Mouse (Mus musculus): ENCODE data around the gene Ush2a.

Gene Ush2a

GRCm38 (mm10) chr1:188878531-188879055 is 616.8 kb downstream of the Ush2a start:
- no peak for DNase-seq (ENCODE audit: low read depth, low spot score)

GRCm38 (mm10) chr1:188896906-188897551 is 635.2 kb downstream of the Ush2a start:
- DNase-seq (ENCODE audit: low read depth, low spot score): no peak

GRCm38 (mm10) chr1:188904091-188904490 is 642.3 kb downstream of the Ush2a start:
- peak; percentile 59 for DNase-seq (ENCODE audit: low read depth, low spot score)

GRCm38 (mm10) chr1:188906175-188906574 is 644.4 kb downstream of the Ush2a start:
- no peak for DNase-seq (ENCODE audit: low read depth, low spot score)

GRCm38 (mm10) chr1:188910656-188911055 is 648.8 kb downstream of the Ush2a start:
- DNase-seq (ENCODE audit: low read depth, low spot score): no peak

- no peak for DNase-seq (ENCODE audit: low read depth, low spot score)
Observed at GRCm38 (mm10) chr1:188919946-188920345, 658.1 kb downstream of the Ush2a start.

GRCm38 (mm10) chr1:188937246-188937780 is 675.5 kb downstream of the Ush2a start:
- DNase-seq (ENCODE audit: low read depth, low spot score): no peak

- DNase-seq (ENCODE audit: low read depth, low spot score): no peak
Observed at GRCm38 (mm10) chr1:188945326-188945725, 683.5 kb downstream of the Ush2a start.

GRCm38 (mm10) chr1:188946849-188947248 is 685.0 kb downstream of the Ush2a start:
- DNase-seq (ENCODE audit: low read depth, low spot score): no peak

- DNase-seq (ENCODE audit: low read depth, low spot score): no peak
Observed at GRCm38 (mm10) chr1:188947794-188948193, 686.0 kb downstream of the Ush2a start.

GRCm38 (mm10) chr1:188948276-188948675 is 686.5 kb downstream of the Ush2a start:
- DNase-seq (ENCODE audit: low read depth, low spot score): no peak

GRCm38 (mm10) chr1:188951091-188951490 is 689.3 kb downstream of the Ush2a start:
- no peak for DNase-seq (ENCODE audit: low read depth, low spot score)

GRCm38 (mm10) chr1:188952501-188952900 is 690.7 kb downstream of the Ush2a start:
- no peak for DNase-seq (ENCODE audit: low read depth, low spot score)

GRCm38 (mm10) chr1:188973078-188973477 is 711.3 kb downstream of the Ush2a start:
- no peak for DNase-seq (ENCODE audit: low read depth, low spot score)

- DNase-seq (ENCODE audit: low read depth, low spot score): no peak
Observed at GRCm38 (mm10) chr1:188973926-188974325, 712.1 kb downstream of the Ush2a start.

GRCm38 (mm10) chr1:188980050-188980449 is 718.2 kb downstream of the Ush2a start:
- DNase-seq (ENCODE audit: low read depth, low spot score): no peak

- no peak for DNase-seq (ENCODE audit: low read depth, low spot score)
Observed at GRCm38 (mm10) chr1:188993218-188993617, 731.4 kb downstream of the Ush2a start.

- DNase-seq (ENCODE audit: low read depth, low spot score): no peak
Observed at GRCm38 (mm10) chr1:188997921-188998320, 736.1 kb downstream of the Ush2a start.

GRCm38 (mm10) chr1:188999981-189000380 is 738.2 kb downstream of the Ush2a start:
- DNase-seq (ENCODE audit: low read depth, low spot score): no peak

GRCm38 (mm10) chr1:189001815-189002214 is 740.0 kb downstream of the Ush2a start:
- no peak for DNase-seq (ENCODE audit: low read depth, low spot score)

- no peak for DNase-seq (ENCODE audit: low read depth, low spot score)
Observed at GRCm38 (mm10) chr1:189004774-189005173, 743.0 kb downstream of the Ush2a start.

GRCm38 (mm10) chr1:189006267-189006666 is 744.4 kb downstream of the Ush2a start:
- DNase-seq (ENCODE audit: low read depth, low spot score): no peak

- DNase-seq (ENCODE audit: low read depth, low spot score): no peak
Observed at GRCm38 (mm10) chr1:189006826-189007225, 745.0 kb downstream of the Ush2a start.
